Comparison of ENCODE assay signal across 13 mouse cellular contexts in the genomic region with DNA sequence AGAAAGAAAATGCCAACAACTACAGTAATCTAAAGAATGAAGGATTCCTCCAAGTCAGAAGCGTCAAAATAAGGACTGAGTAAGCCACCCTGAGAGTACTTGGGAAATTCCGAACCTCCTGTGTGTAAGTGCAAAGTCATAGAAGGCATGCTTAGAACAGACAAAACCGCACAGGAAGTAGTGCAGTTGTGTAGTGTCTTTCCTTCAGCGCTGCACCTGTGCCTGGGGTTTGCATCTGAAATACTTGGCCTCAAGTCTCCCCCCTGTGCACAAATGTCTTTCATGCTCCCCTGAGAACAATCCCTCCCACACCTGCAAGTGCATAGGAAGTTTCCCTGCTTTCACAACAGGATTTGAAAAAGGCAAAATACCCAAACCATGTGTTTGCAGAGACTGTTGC. TPM values are rescaled to one million over a fixed set of nuclear protein-coding genes. Genes with fewer than 3 reads are reported as not detected.
DNase-seq lines count a peak whose midpoint lies in the region; ATAC-seq lines count a peak whose summit lies in the region.
"Had no signal": no experiment of that assay in that cellular context is flagged by ENCODE, and none has a peak within 500 bp of the region (broad histone marks: within the 10 kb centered on the region; RNA-seq: fewer than 3 reads in every experiment).

No protein-coding gene starts in this region.

- H3K9me3 ChIP-seq in forebrain, embryonic 11.5 days (ENCODE audit: control insufficient read depth, low read length), result no peaks in the 10 kb centered on the region
- H3K9me3 ChIP-seq in forebrain, embryonic 16.5 days (ENCODE audit: control insufficient read depth, low read length), result no peaks in the 10 kb centered on the region; the same call in 1 of the 2 replicates
- no peaks in the 10 kb centered on the region for H3K9me3 ChIP-seq in hindbrain, embryonic 12.5 days (replicated peaks)
- no peaks in the 10 kb centered on the region for H3K9me3 ChIP-seq in midbrain, embryonic 14.5 days (ENCODE audit: control insufficient read depth, low read length)
- H3K9me3 ChIP-seq: limb, embryonic 13.5 days had no signal

- WGBS in forebrain, embryonic 11.5 days, result 3% methylated on average over 4 of the region's 4 CpGs
- WGBS in forebrain, embryonic 16.5 days, result 2% methylated on average over 4 of the region's 4 CpGs
- WGBS in hindbrain, embryonic 12.5 days, result 9% methylated on average over 4 of the region's 4 CpGs
- 16% methylated on average over 4 of the region's 4 CpGs for WGBS in midbrain, embryonic 14.5 days

- ATAC-seq in forebrain, embryonic 11.5 days (replicated peaks; ENCODE audit: low FRiP score), result no peak
- ATAC-seq in forebrain, embryonic 16.5 days, result no peak
- ATAC-seq in hindbrain, embryonic 12.5 days (ENCODE audit: low FRiP score), result no peak
- ATAC-seq in midbrain, embryonic 14.5 days (ENCODE audit: low FRiP score, low TSS enrichment), result no peak
- ATAC-seq: lung, postnatal 0 days had no signal

- peak; percentile 51 for DNase-seq in forebrain, embryonic 11.5 days (ENCODE audit: low spot score)
- DNase-seq in midbrain, embryonic 14.5 days, result peak; percentile 17
- DNase-seq in thymus, postnatal 10 days (ENCODE audit: low spot score in 2 of 2), result peak; percentile 76 to 84
- DNase-seq in left cerebral cortex, adult 11 months (ENCODE audit: low spot score), result no peak
- DNase-seq in left cerebral cortex, adult 9 months (ENCODE audit: low spot score in 2 of 2), result no peak
- no peak for DNase-seq in urinary bladder, adult 2 months (ENCODE audit: low spot score)
- DNase-seq: heart, postnatal 10 days; kidney, postnatal 25 days had no signal

- H3K36me3 ChIP-seq in forebrain, embryonic 11.5 days (ENCODE audit: control insufficient read depth, insufficient read depth, low read length), result no peaks in the 10 kb centered on the region
- no peaks in the 10 kb centered on the region for H3K36me3 ChIP-seq in forebrain, embryonic 16.5 days (ENCODE audit: control insufficient read depth, insufficient read depth)
- H3K36me3 ChIP-seq in hindbrain, embryonic 12.5 days, result no peaks in the 10 kb centered on the region
- H3K36me3 ChIP-seq in midbrain, embryonic 14.5 days (ENCODE audit: control insufficient read depth, insufficient read depth, low read length), result no peaks in the 10 kb centered on the region
- H3K36me3 ChIP-seq: limb, embryonic 13.5 days had no signal

- no peak overlapping the region for H3K9ac ChIP-seq in forebrain, embryonic 11.5 days (ENCODE audit: low read length)
- no peak overlapping the region for H3K9ac ChIP-seq in forebrain, embryonic 16.5 days (replicated peaks; ENCODE audit: low read depth, low read length)
- no peak overlapping the region for H3K9ac ChIP-seq in hindbrain, embryonic 12.5 days
- no peak overlapping the region for H3K9ac ChIP-seq in midbrain, embryonic 14.5 days (replicated peaks; ENCODE audit: low read length)
- H3K9ac ChIP-seq: limb, embryonic 13.5 days had no signal

- H3K4me2 ChIP-seq in forebrain, embryonic 11.5 days (ENCODE audit: low read depth, low read length, severe bottlenecking), result peak overlapping the region; percentile 12; the same call in 1 of the 2 replicates
- no peak overlapping the region for H3K4me2 ChIP-seq in forebrain, embryonic 16.5 days (ENCODE audit: low read length)
- peak overlapping the region; percentile 56 for H3K4me2 ChIP-seq in hindbrain, embryonic 12.5 days (replicated peaks)
- peak overlapping the region; percentile 64 for H3K4me2 ChIP-seq in midbrain, embryonic 14.5 days (ENCODE audit: low read length)
- H3K4me2 ChIP-seq: limb, embryonic 13.5 days had no signal

- peaks cover 83% of the 10 kb centered on the region for H3K27me3 ChIP-seq in forebrain, embryonic 11.5 days (ENCODE audit: control insufficient read depth, insufficient read depth, low read length)
- H3K27me3 ChIP-seq in forebrain, embryonic 16.5 days (replicated peaks; ENCODE audit: control insufficient read depth, insufficient read depth, low read length), result peaks cover 81% of the 10 kb centered on the region
- H3K27me3 ChIP-seq in hindbrain, embryonic 12.5 days, result peaks cover 70% of the 10 kb centered on the region
- H3K27me3 ChIP-seq in midbrain, embryonic 14.5 days (ENCODE audit: control insufficient read depth, insufficient read depth, low read length), result peaks cover 68% of the 10 kb centered on the region

- no peak overlapping the region for H3K4me3 ChIP-seq in forebrain, embryonic 11.5 days (ENCODE audit: low read depth, low read length)
- H3K4me3 ChIP-seq in forebrain, embryonic 16.5 days (replicated peaks; ENCODE audit: low read length), result no peak overlapping the region
- H3K4me3 ChIP-seq in hindbrain, embryonic 12.5 days, result 0 out of 2 replicates have a peak overlapping the region, but pooled peaks have one; percentile 4
- peak overlapping the region; percentile 25 for H3K4me3 ChIP-seq in midbrain, embryonic 14.5 days (replicated peaks; ENCODE audit: low read depth, low read length)
- H3K4me3 ChIP-seq: limb, embryonic 13.5 days; myocyte had no signal

- H3K4me1 ChIP-seq in forebrain, embryonic 11.5 days (replicated peaks; ENCODE audit: control insufficient read depth, insufficient read depth, low read length), result peaks cover 7% of the 10 kb centered on the region; the same call in 1 of the 2 replicates
- H3K4me1 ChIP-seq in forebrain, embryonic 16.5 days (replicated peaks; ENCODE audit: control insufficient read depth, insufficient read depth, low read length), result no peaks in the 10 kb centered on the region; the same call in 1 of the 2 replicates
- H3K4me1 ChIP-seq in hindbrain, embryonic 12.5 days, result peaks cover 50% of the 10 kb centered on the region
- peaks cover 27% of the 10 kb centered on the region for H3K4me1 ChIP-seq in midbrain, embryonic 14.5 days (ENCODE audit: control insufficient read depth, insufficient read depth, low read length)

- no peak overlapping the region for H3K27ac ChIP-seq in forebrain, embryonic 11.5 days (ENCODE audit: low read depth, low read length)
- H3K27ac ChIP-seq in forebrain, embryonic 16.5 days (ENCODE audit: low read length), result no peak overlapping the region
- no peak overlapping the region for H3K27ac ChIP-seq in hindbrain, embryonic 12.5 days
- no peak overlapping the region for H3K27ac ChIP-seq in midbrain, embryonic 14.5 days (replicated peaks; ENCODE audit: low read depth, low read length)
- H3K27ac ChIP-seq: limb, embryonic 13.5 days had no signal

RNA-seq across cellular contexts. Expression of gene Foxb1, which starts 3.5 kb away (rescaled TPM):
- polyA plus RNA-seq in forebrain, embryonic 11.5 days (2014; fragmentation: Nextera tagmentation; extraction: Ambion mirVana), result 1.8 and 2.8 TPM in 2 replicates
- polyA plus RNA-seq in forebrain, embryonic 16.5 days (2015; fragmentation: Nextera tagmentation; extraction: Ambion mirVana), result 0.21 and 0.86 TPM in 2 replicates
- polyA plus RNA-seq in hindbrain, embryonic 12.5 days (2016; fragmentation: Nextera tagmentation; extraction: Ambion mirVana), result 5.5 and 7.5 TPM in 2 replicates
- 9.9 and 10.7 TPM in 2 replicates for polyA plus RNA-seq in midbrain, embryonic 14.5 days (2014; fragmentation: Nextera tagmentation; extraction: Ambion mirVana)
- polyA plus RNA-seq in urinary bladder, adult 2 months (2012; rRNA removed), result not detected in 2 replicates
- polyA plus RNA-seq: lung, postnatal 0 days; myocyte had no signal

Comparison
In these comparisons a context has a peak if more than half of its experiments do, and no peak if none do; other contexts are left out.
1. DNase-seq: peak in forebrain, embryonic 11.5 days (single experiment), midbrain, embryonic 14.5 days (single experiment) and thymus, postnatal 10 days (2 of 2); none in left cerebral cortex, adult 11 months (single experiment), left cerebral cortex, adult 9 months (0 of 2) and urinary bladder, adult 2 months (single experiment).
2. H3K4me3 ChIP-seq: peak in hindbrain, embryonic 12.5 days (single experiment) and midbrain, embryonic 14.5 days (single experiment); none in forebrain, embryonic 11.5 days (single experiment) and forebrain, embryonic 16.5 days (single experiment).